Mouse (Mus musculus) forebrain, embryonic 13.5 days (tissue): ENCODE measurements around the gene Krtap1-3. TPM values are rescaled to one million over a fixed set of nuclear protein-coding genes. Genes with fewer than 3 reads are reported as not detected.

ENCODE experiments used
- ATAC-seq: fragments of 200-750 bp; cut with Nextera tagmentation; 2 replicates; pipeline ENCODE4 v1.8.0; 2017
- H3K27ac ChIP-seq: fragments of 300-500 bp; sonication (generic); 2 replicates; pipeline ENCODE4 v1.5.1; 2015; ENCODE audit warnings: inconsistent platforms, mild to moderate bottlenecking, moderate library complexity
- H3K27me3 ChIP-seq: fragments of 300-500 bp; sonication (generic); 2 replicates; pipeline ENCODE4 v1.6.1; 2015; ENCODE audit warnings: mild to moderate bottlenecking, inconsistent platforms
- H3K36me3 ChIP-seq: fragments of 300-500 bp; sonication (generic); 2 replicates; pipeline ENCODE4 v1.6.1; 2015; ENCODE audit warnings: mild to moderate bottlenecking, inconsistent platforms; ENCODE audit not compliant: poor library complexity, severe bottlenecking
- H3K4me1 ChIP-seq: fragments of 300-500 bp; sonication (generic); 2 replicates; pipeline ENCODE4 v1.6.1; 2015; ENCODE audit warnings: inconsistent platforms
- H3K4me2 ChIP-seq: fragments of 300-500 bp; sonication (generic); 2 replicates; pipeline ENCODE4 v1.6.1; 2015; ENCODE audit warnings: inconsistent platforms, mild to moderate bottlenecking, moderate library complexity
- H3K4me3 ChIP-seq: fragments of 300-500 bp; sonication (generic); 2 replicates; pipeline ENCODE4 v1.5.1; 2015; ENCODE audit warnings: mild to moderate bottlenecking, inconsistent platforms
- H3K9ac ChIP-seq: fragments of 300-500 bp; sonication (generic); 2 replicates; pipeline ENCODE4 v1.6.1; 2015; ENCODE audit warnings: mild to moderate bottlenecking, inconsistent platforms
- H3K9me3 ChIP-seq: fragments of 300-500 bp; sonication (generic); replicated peaks from 2 replicates; pipeline ENCODE4 v1.6.1; 2016; ENCODE audit warnings: inconsistent platforms
- WGBS: fragments of 180-500 bp; shearing (Covaris S2); methylation state at CpG from one replicate; pipeline ENCODE4 v1.1.7; 2015; 5-methylcytosine and 5-hydroxymethylcytosine counted together
- polyA plus RNA-seq: library from polyadenylated mRNA; unstranded; fragments of >200 nt; fragmentation: Nextera tagmentation; extraction: Ambion mirVana; gene quantifications from 2 replicates; pipeline ENCODE4 v1.2.1, GENCODE M21; 2015

The Krtap1-3 gene
- polyA plus RNA-seq, 1 experiment from 2014 or later = not detected

DNA sequence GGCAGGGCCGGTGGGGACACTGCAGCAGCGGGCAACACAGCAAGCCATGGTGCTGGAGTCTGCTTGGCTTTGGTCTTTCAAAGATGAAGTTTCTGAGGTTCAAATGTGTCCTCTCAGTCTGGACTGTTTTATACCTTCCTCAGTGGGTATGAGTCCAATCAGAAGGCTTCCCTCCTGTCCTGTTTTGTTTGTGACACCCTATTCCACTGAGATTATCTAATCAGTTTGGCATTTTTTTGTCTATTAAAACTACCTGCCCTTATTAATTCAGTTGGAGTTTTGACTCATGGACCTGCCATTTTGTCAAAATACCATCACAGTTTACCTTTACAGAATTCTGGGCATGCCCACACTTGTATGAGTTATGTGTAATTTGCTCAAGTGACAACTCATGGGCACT, 34.4 kb downstream of the Krtap1-3 start, which contains the start of gene Krtap3-2:
Gene Krtap3-2, minus strand, starts transcription at position 101 of the 400 bp plus-strand sequence.
- no peak for ATAC-seq
- Histone ChIP-seq H3K4me1 (no peaks in the 10 kb centered on the region), H3K27ac (no peak within 1 kb of the TSS), H3K27me3 (0 out of 2 replicates have a peak, but pooled peaks cover 7% of the 10 kb centered on the region), H3K36me3 (no peaks in the 10 kb centered on the region), H3K9ac (no peak within 1 kb of the TSS), H3K4me2 (no peak within 1 kb of the TSS), H3K9me3 (no peaks in the 10 kb centered on the region), H3K4me3 (no peak within 1 kb of the TSS)
- 93% methylated on average over 2 of the region's 2 CpGs for WGBS

- Histone ChIP-seq H3K27ac (no peak overlapping the region), H3K9ac (no peak overlapping the region), H3K27me3 (0 out of 2 replicates have a peak, but pooled peaks cover 7% of the 10 kb centered on the region), H3K4me2 (no peak overlapping the region), H3K4me1 (no peaks in the 10 kb centered on the region), H3K36me3 (no peaks in the 10 kb centered on the region), H3K9me3 (no peaks in the 10 kb centered on the region), H3K4me3 (no peak overlapping the region)
- WGBS = 89% methylated on average over 2 of the region's 2 CpGs
- no peak for ATAC-seq
These were observed 34.9 kb downstream of the Krtap1-3 start for GRCm38 (mm10) chr11:99556195-99556594.

DNA sequence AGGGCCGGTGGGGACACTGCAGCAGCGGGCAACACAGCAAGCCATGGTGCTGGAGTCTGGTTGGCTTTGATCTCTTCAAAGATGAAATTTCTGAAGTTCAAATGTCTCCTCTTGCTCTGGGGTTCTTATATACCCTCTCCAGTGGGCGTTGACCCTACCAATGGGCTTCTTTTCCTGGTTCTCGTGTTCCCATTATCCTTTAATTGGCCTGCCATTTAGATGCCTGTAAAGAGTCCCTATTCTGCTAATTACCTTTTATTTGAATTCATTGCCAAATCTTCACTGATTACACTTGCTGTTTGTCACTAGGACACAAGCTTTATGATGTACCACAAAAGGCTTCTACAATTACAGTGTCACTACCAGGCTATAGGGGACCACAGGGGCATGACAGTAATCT, 40.4 kb downstream of the Krtap1-3 start, which contains the start of gene Krtap3-3:
Gene Krtap3-3, minus strand, starts transcription at position 101 of the 400 bp plus-strand sequence.
- no peak within 1 kb of the TSS for H3K9ac ChIP-seq
- no peak for ATAC-seq
- H3K27ac ChIP-seq = no peak within 1 kb of the TSS
- H3K4me2 ChIP-seq = no peak within 1 kb of the TSS
- no peaks in the 10 kb centered on the region for H3K36me3 ChIP-seq
- 0 out of 2 replicates have a peak, but pooled peaks cover 7% of the 10 kb centered on the region for H3K27me3 ChIP-seq
- H3K4me3 ChIP-seq = no peak within 1 kb of the TSS
- WGBS = 44% methylated on average over 4 of the region's 4 CpGs
- H3K4me1 ChIP-seq = peaks cover 4% of the 10 kb centered on the region; the same call in 1 of the 2 replicates
- H3K9me3 ChIP-seq = no peaks in the 10 kb centered on the region

GRCm38 (mm10) chr11:99547892-99548291, 43.2 kb downstream of the Krtap1-3 start:
- no peak for ATAC-seq
- H3K4me3 ChIP-seq = no peak overlapping the region
- 0 out of 2 replicates have a peak, but pooled peaks cover 7% of the 10 kb centered on the region for H3K27me3 ChIP-seq
- no peak overlapping the region for H3K4me2 ChIP-seq
- no peaks in the 10 kb centered on the region for H3K36me3 ChIP-seq
- no peaks in the 10 kb centered on the region for H3K9me3 ChIP-seq
- no peak overlapping the region for H3K27ac ChIP-seq
- H3K4me1 ChIP-seq = peaks cover 4% of the 10 kb centered on the region; the same call in 1 of the 2 replicates
- H3K9ac ChIP-seq = no peak overlapping the region

Other genes with a start within 250 kb of the Krtap1-3 start
- gene Krt27, start 240.2 kb downstream of the Krtap1-3 start, polyA plus RNA-seq = not detected in 2 replicates
- 0.17 and 0.21 TPM in 2 replicates for gene Krt28, start 216.4 kb downstream of the Krtap1-3 start, polyA plus RNA-seq
- 31.4 and 39.8 TPM in 2 replicates for gene Krt10, start 202.0 kb downstream of the Krtap1-3 start, polyA plus RNA-seq
- 0.15 TPM in 1 of 2 replicates, not detected in the other for gene Krt12, start 169.1 kb downstream of the Krtap1-3 start, polyA plus RNA-seq
- gene Krt20, start 153.2 kb downstream of the Krtap1-3 start, polyA plus RNA-seq = 0.11 TPM in 1 of 2 replicates, not detected in the other
- not detected in 2 replicates for gene Krt23, start 98.2 kb downstream of the Krtap1-3 start, polyA plus RNA-seq
- gene Krt39, start 70.0 kb downstream of the Krtap1-3 start, polyA plus RNA-seq = not detected in 2 replicates
- gene Krt40, start 48.2 kb downstream of the Krtap1-3 start, polyA plus RNA-seq = not detected in 2 replicates
- gene Krtap3-3, start 40.5 kb downstream of the Krtap1-3 start, polyA plus RNA-seq = not detected in 2 replicates
- gene Krtap3-2, start 34.5 kb downstream of the Krtap1-3 start, polyA plus RNA-seq = not detected in 2 replicates
- not detected in 2 replicates for gene Gm11939, start 31.9 kb downstream of the Krtap1-3 start, polyA plus RNA-seq
- gene Krtap3-1, start 24.7 kb downstream of the Krtap1-3 start, polyA plus RNA-seq = not detected in 2 replicates
- gene Krtap1-5, start 10.3 kb downstream of the Krtap1-3 start, polyA plus RNA-seq = not detected in 2 replicates
- not detected in 2 replicates for gene Krtap1-4, start 7.7 kb downstream of the Krtap1-3 start, polyA plus RNA-seq
- gene Krtap9-3, start 6.8 kb upstream of the Krtap1-3 start, polyA plus RNA-seq = not detected in 2 replicates
- gene Gm11938, start 12.0 kb upstream of the Krtap1-3 start, polyA plus RNA-seq = not detected in 2 replicates
- gene Gm11937, start 18.9 kb upstream of the Krtap1-3 start, polyA plus RNA-seq = not detected in 2 replicates
- not detected in 2 replicates for gene Krtap2-4, start 23.5 kb upstream of the Krtap1-3 start, polyA plus RNA-seq
- gene Gm11562, start 29.1 kb upstream of the Krtap1-3 start, polyA plus RNA-seq = not detected in 2 replicates
- gene Krtap4-1, start 36.9 kb upstream of the Krtap1-3 start, polyA plus RNA-seq = not detected in 2 replicates
- gene Krtap4-2, start 43.7 kb upstream of the Krtap1-3 start, polyA plus RNA-seq = not detected in 2 replicates
- gene Krtap4-7, start 52.8 kb upstream of the Krtap1-3 start, polyA plus RNA-seq = not detected in 2 replicates
- not detected in 2 replicates for gene Gm11555, start 58.9 kb upstream of the Krtap1-3 start, polyA plus RNA-seq
- gene Gm11563, start 67.6 kb upstream of the Krtap1-3 start, polyA plus RNA-seq = not detected in 2 replicates
- gene Krtap4-6, start 74.6 kb upstream of the Krtap1-3 start, polyA plus RNA-seq = not detected in 2 replicates
- not detected in 2 replicates for gene Gm14190, start 99.4 kb upstream of the Krtap1-3 start, polyA plus RNA-seq
- gene Gm14180, start 143.0 kb upstream of the Krtap1-3 start, polyA plus RNA-seq = not detected in 2 replicates
- gene Gm11595, start 181.6 kb upstream of the Krtap1-3 start, polyA plus RNA-seq = not detected in 2 replicates
- gene Krtap4-8, start 189.4 kb upstream of the Krtap1-3 start, polyA plus RNA-seq = not detected in 2 replicates
- not detected in 2 replicates for gene Krtap4-9, start 193.9 kb upstream of the Krtap1-3 start, polyA plus RNA-seq
- not detected in 2 replicates for gene Gm11596, start 202.1 kb upstream of the Krtap1-3 start, polyA plus RNA-seq
- not detected in 2 replicates for gene Gm11569, start 207.6 kb upstream of the Krtap1-3 start, polyA plus RNA-seq
- gene Gm11554, start 213.1 kb upstream of the Krtap1-3 start, polyA plus RNA-seq = not detected in 2 replicates
- not detected in 2 replicates for gene Krtap4-13, start 218.6 kb upstream of the Krtap1-3 start, polyA plus RNA-seq
- gene Gm11564, start 224.3 kb upstream of the Krtap1-3 start, polyA plus RNA-seq = not detected in 2 replicates
- gene 2300003K06Rik, start 246.7 kb upstream of the Krtap1-3 start, polyA plus RNA-seq = not detected in 2 replicates